Mouse (Mus musculus) G1E (cell line): Measurements from ENCODE around the gene Fosl2.

ENCODE experiments used
- CTCF ChIP-seq: IDR thresholded peaks from 2 replicates; pipeline ENCODE4 v1.5.1; 2012; ENCODE audit warnings: low read depth, low read length, inconsistent platforms, mixed read lengths
- GATA1 ChIP-seq: IDR thresholded peaks from 2 replicates; pipeline ENCODE4 v1.6.1; 2012; ENCODE audit warnings: borderline replicate concordance, low read length, inconsistent platforms, mixed read lengths
- GATA2 ChIP-seq: IDR thresholded peaks from 2 replicates; pipeline ENCODE4 v1.6.1; 2012; ENCODE audit warnings: low read depth, low read length, inconsistent platforms, borderline replicate concordance
- POLR2AphosphoS5 ChIP-seq: IDR thresholded peaks from 2 replicates; pipeline ENCODE4 v1.6.1; 2012; ENCODE audit warnings: low read depth, low read length, inconsistent platforms; ENCODE audit not compliant: insufficient replicate concordance
- TAL1 ChIP-seq: conservative IDR thresholded peaks from 2 replicates; pipeline ENCODE4 v1.6.1; 2012; ENCODE audit warnings: low read depth, low read length, inconsistent platforms, mixed read lengths

GRCm38 (mm10) chr5:32153791-32154490 lies 18.3 kb downstream of the Fosl2 start:
- TF ChIP-seq CTCF (no peak), GATA1 (no peak), POLR2AphosphoS5 (no peak), TAL1 (no peak), GATA2 (no peak)
